Mouse (Mus musculus): ENCODE data around the gene Elf4.

Elf4 gene

DNA sequence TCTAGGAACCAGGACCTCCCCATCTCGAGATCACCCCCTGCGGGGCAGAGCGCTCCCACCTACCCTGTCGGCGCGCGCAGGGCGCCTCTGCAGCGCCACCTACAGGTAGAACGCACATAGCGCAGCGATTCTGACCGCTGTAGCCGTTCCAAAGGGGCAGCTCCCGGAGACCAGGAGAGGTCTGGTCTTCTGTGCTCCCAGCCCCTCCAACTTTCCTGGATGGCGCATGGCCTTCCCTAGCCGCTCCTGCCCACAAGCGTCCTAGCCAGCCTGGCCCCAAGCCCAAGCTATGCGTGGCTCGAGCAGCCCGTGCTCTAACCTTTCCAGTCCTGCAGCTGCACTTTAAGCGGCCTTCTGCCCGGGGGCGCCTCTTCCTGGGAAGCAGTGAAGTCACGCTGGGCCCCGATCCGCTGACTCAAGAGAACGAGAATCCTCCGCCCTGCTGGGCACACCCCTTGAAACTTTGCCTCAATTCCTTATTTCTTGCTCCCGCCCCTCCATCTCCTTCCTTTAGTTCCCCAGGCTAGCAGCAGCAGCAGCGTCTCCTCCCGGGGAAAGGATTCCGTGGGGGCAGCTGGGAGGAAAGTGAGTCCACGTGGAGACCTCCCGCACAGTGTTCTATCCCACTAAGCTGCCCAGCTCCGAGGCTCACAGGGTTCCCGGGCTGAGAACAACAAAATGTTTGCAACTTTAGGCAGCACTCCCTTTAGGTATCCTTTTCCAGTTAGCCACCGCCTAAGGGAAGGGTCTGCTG lies at the start of gene Elf4:
Gene Elf4, minus strand, starts transcription at position 379 of the 754 bp plus-strand sequence.
- no peak for DNase-seq (ENCODE audit: low read depth, low spot score)

GRCm38 (mm10) chrX:48493763-48494162 lies 30.8 kb upstream of the Elf4 start:
- no peak for DNase-seq (ENCODE audit: low read depth, low spot score)

- DNase-seq (ENCODE audit: low read depth, low spot score) = no peak
Observed at GRCm38 (mm10) chrX:48481687-48482086, 18.8 kb upstream of the Elf4 start.

GRCm38 (mm10) chrX:48481095-48481494 lies 18.2 kb upstream of the Elf4 start:
- DNase-seq (ENCODE audit: low read depth, low spot score) = no peak

DNA sequence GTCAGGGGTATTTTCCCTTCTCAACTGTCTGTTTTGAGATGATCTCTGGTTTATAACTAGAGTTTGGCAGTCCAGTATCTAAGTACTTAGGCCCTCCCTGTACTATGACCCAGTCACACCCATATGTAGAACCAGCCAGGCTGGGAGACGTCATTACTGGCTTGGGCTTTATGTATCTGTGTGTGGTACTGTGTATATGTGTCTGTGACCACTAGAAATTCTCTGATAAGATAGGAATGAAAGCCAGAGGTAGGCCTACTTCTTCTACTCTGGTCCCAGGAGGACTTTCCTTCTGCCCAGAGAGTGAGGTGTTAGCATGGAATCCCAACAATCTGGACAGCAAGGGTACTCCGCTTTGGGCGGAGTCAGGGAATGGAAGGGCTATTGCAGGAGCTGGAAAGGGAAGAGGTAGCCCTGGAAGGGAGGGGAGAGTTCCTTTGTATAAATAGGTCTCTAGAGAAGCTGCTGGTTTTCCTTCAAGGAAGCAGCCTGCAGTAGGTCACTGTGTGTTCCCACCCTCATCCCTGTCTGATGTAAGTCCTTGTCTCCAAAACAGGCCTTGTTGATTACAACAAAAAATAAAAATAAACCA lies 4.5 kb upstream of the Elf4 start:
- DNase-seq (ENCODE audit: low read depth, low spot score) = no peak

- no peak for DNase-seq (ENCODE audit: low read depth, low spot score)
Observed at GRCm38 (mm10) chrX:48466174-48466573, 3.2 kb upstream of the Elf4 start.

GRCm38 (mm10) chrX:48464436-48464835 lies 1.5 kb upstream of the Elf4 start:
- no peak for DNase-seq (ENCODE audit: low read depth, low spot score)

- DNase-seq (ENCODE audit: low read depth, low spot score) = no peak
Observed at GRCm38 (mm10) chrX:48463636-48464035, 704 bp upstream of the Elf4 start.

GRCm38 (mm10) chrX:48462297-48462696 lies 635 bp downstream of the Elf4 start:
- DNase-seq (ENCODE audit: low read depth, low spot score) = no peak

- DNase-seq (ENCODE audit: low read depth, low spot score) = no peak
Observed at GRCm38 (mm10) chrX:48461006-48461405, 1.9 kb downstream of the Elf4 start.

DNA sequence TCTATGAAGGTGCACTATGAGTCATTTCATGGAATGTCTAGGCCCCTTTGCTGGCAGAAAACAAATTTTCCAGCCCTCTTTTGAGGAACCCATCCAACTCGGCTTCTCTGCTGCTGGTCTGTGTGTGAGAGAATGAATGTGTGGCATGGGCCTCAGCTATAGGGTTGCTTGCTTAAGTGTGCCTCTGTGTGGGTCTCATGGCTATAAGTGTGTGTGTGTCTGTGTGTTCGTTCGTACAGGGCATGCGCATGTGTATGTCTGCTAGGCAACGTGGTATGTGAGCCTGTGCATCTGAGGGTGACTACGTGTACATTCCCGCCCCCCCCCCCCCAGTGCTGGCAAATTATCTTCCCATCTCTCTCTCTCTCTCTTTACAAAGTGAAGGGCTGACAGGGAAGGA lies 2.4 kb downstream of the Elf4 start:
- no peak for DNase-seq (ENCODE audit: low read depth, low spot score)

DNA sequence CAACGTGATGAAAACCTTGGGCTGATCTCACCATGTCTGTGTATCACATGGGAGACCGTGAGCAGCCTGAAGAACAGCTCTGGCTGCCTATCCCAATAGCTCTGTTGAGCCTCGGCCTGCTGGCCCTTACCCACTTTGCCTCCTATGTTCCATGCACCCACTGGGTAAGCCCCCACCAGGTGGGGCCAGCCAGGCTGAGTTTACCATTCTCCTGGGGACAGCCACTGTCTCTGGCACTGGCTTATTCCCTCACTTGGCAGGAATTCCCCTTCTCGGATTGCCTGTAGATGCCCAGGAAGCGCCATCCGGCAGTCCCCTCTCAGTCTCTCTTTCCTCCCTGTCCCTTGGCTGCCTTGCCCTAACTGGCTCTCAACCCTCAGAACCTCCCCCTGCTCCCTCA lies 6.0 kb downstream of the Elf4 start:
- no peak for DNase-seq (ENCODE audit: low read depth, low spot score)

DNA sequence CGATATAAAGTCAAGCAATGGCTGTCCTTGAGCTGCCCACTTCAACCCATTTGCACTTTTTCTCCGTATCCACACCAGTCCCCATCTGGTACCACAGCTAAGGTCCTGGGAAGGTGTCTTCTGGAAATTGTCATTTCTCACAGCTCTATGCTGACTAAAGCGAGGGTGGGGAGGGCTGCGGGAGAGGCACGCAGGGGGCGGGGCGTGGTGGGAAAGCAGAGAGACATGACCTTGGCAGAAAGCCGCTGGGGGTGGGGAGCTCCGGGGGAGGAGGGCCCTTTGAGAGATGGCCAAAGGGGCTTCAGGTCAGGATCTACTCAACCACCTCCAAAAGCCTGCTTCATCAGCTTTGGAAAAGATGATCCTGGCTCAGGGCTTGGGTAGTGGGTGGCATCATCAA lies 7.9 kb downstream of the Elf4 start:
- no peak for DNase-seq (ENCODE audit: low read depth, low spot score)

- DNase-seq (ENCODE audit: low read depth, low spot score) = no peak
Observed at GRCm38 (mm10) chrX:48454495-48454878, 8.4 kb downstream of the Elf4 start.

- no peak for DNase-seq (ENCODE audit: low read depth, low spot score)
Observed at GRCm38 (mm10) chrX:48453736-48454494, 9.0 kb downstream of the Elf4 start.

DNA sequence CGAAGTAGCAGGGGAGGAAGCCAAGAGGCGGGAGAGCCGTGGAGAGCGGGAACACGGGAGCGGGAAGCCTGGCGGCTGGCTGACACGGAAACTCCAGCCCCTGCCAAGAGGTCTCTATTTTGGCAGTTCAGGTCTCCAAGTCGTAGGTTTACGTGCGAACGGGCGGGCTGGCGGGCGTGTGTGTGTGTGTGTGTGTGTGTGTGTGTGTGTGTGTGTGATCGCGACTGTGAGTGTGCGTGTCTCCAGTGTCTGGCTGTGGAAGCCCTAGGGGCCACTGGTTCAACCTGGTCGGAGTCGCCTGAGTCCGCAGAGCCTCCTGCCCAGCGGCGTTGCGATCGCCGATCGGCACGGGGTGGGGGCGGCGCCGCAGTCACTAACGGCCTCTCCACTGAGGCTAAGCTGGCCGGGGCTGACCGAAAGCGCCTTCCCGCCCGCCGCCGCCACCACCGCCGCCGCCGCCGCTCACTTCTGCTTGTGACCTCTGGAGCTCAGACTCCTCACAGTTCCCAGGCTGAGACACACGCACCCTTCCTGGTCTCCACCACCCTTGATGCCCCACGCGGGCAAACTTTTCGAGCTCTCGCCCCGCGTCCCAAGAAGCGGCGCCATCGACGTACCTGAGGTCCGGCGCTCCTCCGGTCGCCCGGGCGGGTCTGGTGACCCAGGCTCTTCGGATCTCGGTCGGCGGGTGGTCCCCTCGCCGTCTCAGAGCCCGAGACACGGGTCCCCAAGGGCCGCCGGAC lies 9.8 kb downstream of the Elf4 start:
- DNase-seq (ENCODE audit: low read depth, low spot score) = no peak

GRCm38 (mm10) chrX:48452231-48452890 lies 10.6 kb downstream of the Elf4 start:
- DNase-seq (ENCODE audit: low read depth, low spot score) = no peak

GRCm38 (mm10) chrX:48449646-48450045 lies 13.3 kb downstream of the Elf4 start:
- no peak for DNase-seq (ENCODE audit: low read depth, low spot score)

GRCm38 (mm10) chrX:48444677-48445076 lies 18.3 kb downstream of the Elf4 start:
- no peak for DNase-seq (ENCODE audit: low read depth, low spot score)

DNA sequence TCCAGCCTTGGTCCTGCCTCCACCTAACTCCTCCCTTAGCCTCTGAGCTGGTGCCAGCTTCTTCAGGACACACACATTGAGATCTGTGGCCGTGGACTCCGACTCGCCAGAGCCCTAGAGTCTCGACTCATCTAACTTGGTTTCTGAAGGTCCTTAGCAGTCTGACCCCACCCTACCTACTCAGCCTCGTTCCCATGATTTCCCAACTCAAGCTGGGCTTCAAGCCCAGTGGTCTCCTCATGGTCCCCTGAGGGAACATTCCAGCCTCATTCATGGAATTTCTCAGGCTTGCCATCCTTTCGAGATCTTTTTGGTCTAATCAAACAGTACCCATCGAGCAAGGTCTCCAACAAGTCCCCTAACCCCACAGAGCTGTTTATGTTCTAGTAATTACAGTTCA lies 21.0 kb downstream of the Elf4 start:
- DNase-seq (ENCODE audit: low read depth, low spot score) = no peak

- no peak for DNase-seq (ENCODE audit: low read depth, low spot score)
Observed at GRCm38 (mm10) chrX:48441548-48441947, 21.4 kb downstream of the Elf4 start.

GRCm38 (mm10) chrX:48439036-48439435 lies 23.9 kb downstream of the Elf4 start:
- no peak for DNase-seq (ENCODE audit: low read depth, low spot score)

Data from telencephalon, adult 2 months (tissue).